Mouse (Mus musculus) macrophage (primary cell): ENCODE measurements around the gene Pan3. TPM values are rescaled to one million over a fixed set of nuclear protein-coding genes. Genes with fewer than 3 reads are reported as not detected.

Experiments
- H3K27ac ChIP-seq: fragments of 350-480 bp; formaldehyde crosslinking; 2 replicates; pipeline ENCODE4 v1.9.0; 2021
- H3K36me3 ChIP-seq: fragments of 350-480 bp; formaldehyde crosslinking; 2 replicates; pipeline ENCODE4 v1.9.0; 2021; ENCODE audit errors: inconsistent target
- H3K4me3 ChIP-seq: fragments of 350-480 bp; formaldehyde crosslinking; 2 replicates; pipeline ENCODE4 v1.9.0; 2021; ENCODE audit errors: inconsistent target
- H3K79me2 ChIP-seq: fragments of 350-480 bp; formaldehyde crosslinking; 2 replicates; pipeline ENCODE4 v1.9.0; 2021; ENCODE audit errors: inconsistent target
- WGBS: methylation state at CpG from one replicate; pipeline ENCODE4 v1.1.7; 2026; ENCODE audit warnings: inconsistent platforms; ENCODE audit not compliant: missing documents; 5-methylcytosine and 5-hydroxymethylcytosine counted together
- polyA plus RNA-seq: library from polyadenylated mRNA; stranded (reverse); fragments of 250-400 nt; gene quantifications from 3 replicates; pipeline ENCODE4 v1.2.4, GENCODE M21; 2018; ENCODE audit warnings: inconsistent platforms

The Pan3 gene
- polyA plus RNA-seq, 1 experiment from 2014 or later: 33.8 TPM

- Histone ChIP-seq H3K36me3 (0 out of 2 replicates have a peak, but pooled peaks cover 4% of the 10 kb centered on the region), H3K4me3 (no peak overlapping the region), H3K27ac (no peak overlapping the region), H3K79me2 (peaks cover 96% of the 10 kb centered on the region)
- 95% methylated on average over 2 of the region's 3 CpGs for WGBS
Observed at GRCm38 (mm10) chr5:147484142-147484541, 54.2 kb downstream of the Pan3 start.

GRCm38 (mm10) chr5:147489226-147489625 is 59.3 kb downstream of the Pan3 start:
- Histone ChIP-seq H3K36me3 (0 out of 2 replicates have a peak, but pooled peaks cover 4% of the 10 kb centered on the region), H3K27ac (no peak overlapping the region), H3K79me2 (peaks cover 97% of the 10 kb centered on the region), H3K4me3 (no peak overlapping the region)
- 82% methylated on average over 6 of the region's 6 CpGs for WGBS

- Histone ChIP-seq H3K36me3 (peaks cover 4% of the 10 kb centered on the region; the same call in 1 of the 2 replicates), H3K79me2 (peaks cover 97% of the 10 kb centered on the region), H3K27ac (no peak overlapping the region), H3K4me3 (no peak overlapping the region)
- WGBS: 90% methylated on average over 5 of the region's 5 CpGs
Observed at GRCm38 (mm10) chr5:147490907-147491306, 60.9 kb downstream of the Pan3 start.

- peaks cover 97% of the 10 kb centered on the region for H3K79me2 ChIP-seq
- H3K27ac ChIP-seq: no peak overlapping the region
- peaks cover 8% of the 10 kb centered on the region; the same call in 1 of the 2 replicates for H3K36me3 ChIP-seq
- 86% methylated on average over 3 of the region's 3 CpGs for WGBS
- no peak overlapping the region for H3K4me3 ChIP-seq
Observed at GRCm38 (mm10) chr5:147492511-147492910, 62.5 kb downstream of the Pan3 start.

- H3K36me3 ChIP-seq: peaks cover 8% of the 10 kb centered on the region; the same call in 1 of the 2 replicates
- H3K4me3 ChIP-seq: no peak overlapping the region
- no peak overlapping the region for H3K27ac ChIP-seq
- H3K79me2 ChIP-seq: peaks cover 97% of the 10 kb centered on the region
- WGBS: 31% methylated on average over 1 of the region's 1 CpGs
Observed at GRCm38 (mm10) chr5:147493205-147493604, 63.2 kb downstream of the Pan3 start.

DNA sequence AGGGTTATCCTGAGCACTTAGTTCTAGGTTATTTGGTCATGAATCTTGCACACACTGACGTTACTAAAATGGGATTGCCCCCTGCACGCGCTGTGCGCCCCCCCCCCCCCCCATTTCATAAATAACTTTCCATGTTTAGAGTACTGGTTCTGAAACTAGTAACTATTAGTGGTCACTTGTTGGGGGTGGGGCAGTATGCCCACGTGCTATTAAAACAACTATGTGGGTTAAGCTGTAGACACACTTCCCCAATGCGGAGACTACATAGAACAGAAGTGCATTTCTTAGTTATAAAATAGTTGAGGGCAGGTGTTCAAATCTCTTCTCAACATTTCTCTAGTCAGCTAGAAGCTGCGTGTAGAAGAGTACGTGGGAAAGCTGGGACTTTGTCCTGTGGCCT is 63.7 kb downstream of the Pan3 start:
- 65% methylated on average over 6 of the region's 8 CpGs for WGBS
- Histone ChIP-seq H3K79me2 (peaks cover 97% of the 10 kb centered on the region), H3K36me3 (peaks cover 5% of the 10 kb centered on the region; the same call in 1 of the 2 replicates), H3K4me3 (no peak overlapping the region), H3K27ac (no peak overlapping the region)

GRCm38 (mm10) chr5:147494388-147494787 is 64.4 kb downstream of the Pan3 start:
- Histone ChIP-seq H3K4me3 (no peak overlapping the region), H3K27ac (no peak overlapping the region), H3K79me2 (peaks cover 98% of the 10 kb centered on the region), H3K36me3 (peaks cover 5% of the 10 kb centered on the region; the same call in 1 of the 2 replicates)
- WGBS: 95% methylated on average over 4 of the region's 4 CpGs

- H3K27ac ChIP-seq: no peak overlapping the region
- H3K79me2 ChIP-seq: peaks cover 98% of the 10 kb centered on the region
- H3K4me3 ChIP-seq: no peak overlapping the region
- H3K36me3 ChIP-seq: peaks cover 5% of the 10 kb centered on the region; the same call in 1 of the 2 replicates
- 88% methylated on average over 10 of the region's 10 CpGs for WGBS
Observed at GRCm38 (mm10) chr5:147494791-147495376, 64.9 kb downstream of the Pan3 start.

GRCm38 (mm10) chr5:147495961-147496360 is 66.0 kb downstream of the Pan3 start:
- Histone ChIP-seq H3K36me3 (peaks cover 5% of the 10 kb centered on the region; the same call in 1 of the 2 replicates), H3K79me2 (peaks cover 93% of the 10 kb centered on the region), H3K4me3 (no peak overlapping the region), H3K27ac (no peak overlapping the region)
- 95% methylated on average over 2 of the region's 2 CpGs for WGBS

DNA sequence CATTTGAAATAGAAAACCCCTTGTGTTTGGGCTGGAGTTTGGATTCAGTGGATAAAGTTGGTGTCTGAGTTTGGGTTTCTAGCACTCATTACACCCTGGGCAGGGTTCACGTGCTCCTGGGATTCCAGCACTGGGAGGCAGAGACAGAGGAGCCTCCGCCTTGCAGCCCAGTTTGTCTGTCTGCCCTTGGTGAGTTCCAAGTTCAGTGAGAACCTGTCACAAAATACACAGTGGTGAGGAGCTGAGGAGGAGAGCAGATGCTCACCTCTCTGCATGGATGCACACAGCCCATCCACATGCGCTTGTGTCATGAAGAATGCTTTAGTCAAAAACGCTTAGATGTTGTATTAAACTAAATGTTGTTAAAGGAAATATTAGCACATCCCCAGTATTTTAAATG is 67.0 kb downstream of the Pan3 start:
- 92% methylated on average over 4 of the region's 4 CpGs for WGBS
- H3K27ac ChIP-seq: no peak overlapping the region
- peaks cover 93% of the 10 kb centered on the region for H3K79me2 ChIP-seq
- H3K4me3 ChIP-seq: no peak overlapping the region
- H3K36me3 ChIP-seq: peaks cover 5% of the 10 kb centered on the region; the same call in 1 of the 2 replicates

GRCm38 (mm10) chr5:147497714-147498113 is 67.8 kb downstream of the Pan3 start:
- Histone ChIP-seq H3K36me3 (peaks cover 5% of the 10 kb centered on the region; the same call in 1 of the 2 replicates), H3K4me3 (no peak overlapping the region)

GRCm38 (mm10) chr5:147501456-147501998 is 71.6 kb downstream of the Pan3 start:
- Histone ChIP-seq H3K27ac (no peak overlapping the region), H3K79me2 (peaks cover 93% of the 10 kb centered on the region), H3K4me3 (no peak overlapping the region), H3K36me3 (0 out of 2 replicates have a peak, but pooled peaks cover 11% of the 10 kb centered on the region)
- WGBS: 79% methylated on average over 2 of the region's 2 CpGs

More at GRCm38 (mm10) chr5:147497714-147498113, 67.8 kb downstream of the Pan3 start:
- 38% methylated on average over 3 of the region's 3 CpGs for WGBS
- Histone ChIP-seq H3K79me2 (peaks cover 93% of the 10 kb centered on the region), H3K27ac (no peak overlapping the region)

GRCm38 (mm10) chr5:147502921-147503320 is 73.0 kb downstream of the Pan3 start:
- Histone ChIP-seq H3K36me3 (0 out of 2 replicates have a peak, but pooled peaks cover 7% of the 10 kb centered on the region), H3K79me2 (peaks cover 93% of the 10 kb centered on the region), H3K27ac (no peak overlapping the region), H3K4me3 (no peak overlapping the region)
- WGBS: 83% methylated on average over 2 of the region's 2 CpGs

DNA sequence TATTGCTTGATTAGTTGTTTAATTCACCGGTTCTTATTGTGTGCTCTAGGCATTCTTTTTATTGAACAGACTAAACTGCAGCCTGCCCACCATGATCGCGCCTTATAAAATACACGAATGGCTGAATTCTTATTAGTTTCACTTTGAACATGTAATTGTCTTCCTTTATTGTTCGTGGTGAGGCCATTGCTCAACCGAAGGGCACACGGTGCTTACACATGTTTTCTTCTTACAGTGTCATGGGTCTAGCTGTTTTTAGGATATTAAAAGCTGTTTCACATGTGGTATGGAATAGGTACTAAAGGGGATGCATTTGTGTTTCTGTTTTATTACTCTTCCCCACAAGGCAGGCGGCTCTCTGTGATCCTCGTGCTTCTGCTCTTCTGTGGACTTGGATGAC is 81.4 kb downstream of the Pan3 start:
- Histone ChIP-seq H3K27ac (no peak overlapping the region), H3K79me2 (peaks cover 99% of the 10 kb centered on the region), H3K36me3 (no peaks in the 10 kb centered on the region), H3K4me3 (no peak overlapping the region)
- WGBS: 57% methylated on average over 9 of the region's 9 CpGs

GRCm38 (mm10) chr5:147527006-147527405 is 97.0 kb downstream of the Pan3 start:
- WGBS: 19% methylated on average over 6 of the region's 6 CpGs
- no peak overlapping the region for H3K4me3 ChIP-seq
- H3K36me3 ChIP-seq: peaks cover 27% of the 10 kb centered on the region
- no peaks in the 10 kb centered on the region for H3K79me2 ChIP-seq
- H3K27ac ChIP-seq: no peak overlapping the region
